Mouse (Mus musculus) megakaryocyte, embryonic 14.5 days (primary cell): ENCODE results near the gene Frmpd4.

Experiments
- FLI1 ChIP-seq: IDR thresholded peaks from 2 replicates; pipeline ENCODE4 v1.6.1; 2012; ENCODE audit warnings: low read length, inconsistent platforms, mixed read lengths
- GATA1 ChIP-seq: IDR thresholded peaks from 3 replicates; pipeline ENCODE4 v1.6.1; 2012; ENCODE audit warnings: mixed read lengths, low read length, inconsistent platforms, borderline replicate concordance

DNA sequence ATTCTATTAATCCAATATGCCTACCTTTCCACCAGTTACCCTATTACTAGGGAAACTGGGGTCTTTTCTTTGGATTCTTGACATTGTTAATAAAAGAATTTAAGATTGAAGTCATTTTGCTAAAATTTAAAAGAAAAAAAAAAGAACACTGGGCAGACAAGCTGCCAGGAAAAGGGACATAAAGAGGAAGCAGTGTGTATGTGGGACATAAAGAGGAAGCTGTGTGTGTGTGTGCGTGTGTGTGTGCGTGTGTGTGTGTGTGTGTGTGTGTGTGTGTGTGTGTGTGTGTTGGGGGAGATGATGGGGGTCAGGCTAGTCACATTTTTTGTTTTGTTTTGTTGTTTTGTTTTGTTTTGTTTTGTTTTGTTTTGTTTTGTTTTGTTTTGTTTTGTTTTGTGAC lies 121.8 kb downstream of the Frmpd4 start:
- no peak for TF ChIP-seq FLI1
- no peak for TF ChIP-seq GATA1
